Mouse (Mus musculus) testis, adult 2 months (tissue): ENCODE measurements around the gene Zbtb21. TPM values are rescaled to one million over a fixed set of nuclear protein-coding genes. Genes with fewer than 3 reads are reported as not detected.
A peak's percentile ranks its signal among the peaks of the same experiment; 100 is the strongest.

Experiments used
- H3K27ac ChIP-seq: fragments of 200-500 bp; 2 replicates; pipeline ENCODE4 v1.5.1; 2012; ENCODE audit warnings: low read depth, low read length; ENCODE audit not compliant: control insufficient read depth, insufficient read depth
- H3K27me3 ChIP-seq: fragments of 200-500 bp; 2 replicates; pipeline ENCODE4 v1.6.1; 2012; ENCODE audit warnings: mild to moderate bottlenecking, low read length, moderate library complexity; ENCODE audit not compliant: control insufficient read depth, insufficient read depth
- H3K36me3 ChIP-seq: fragments of 200-500 bp; 2 replicates; pipeline ENCODE4 v1.6.1; 2012; ENCODE audit warnings: mild to moderate bottlenecking, low read length; ENCODE audit not compliant: control insufficient read depth, insufficient read depth
- H3K4me1 ChIP-seq: fragments of 200-500 bp; 2 replicates; pipeline ENCODE4 v1.6.1; 2012; ENCODE audit warnings: low read length; ENCODE audit not compliant: control insufficient read depth, insufficient read depth
- H3K4me3 ChIP-seq: fragments of 200-500 bp; 2 replicates; pipeline ENCODE4 v1.5.1; 2012; ENCODE audit warnings: low read depth, mild to moderate bottlenecking, low read length, moderate library complexity, mixed read lengths; ENCODE audit not compliant: control insufficient read depth
- CTCF ChIP-seq: fragments of 200-500 bp; IDR thresholded peaks from 2 replicates; pipeline ENCODE4 v1.5.1; 2012; ENCODE audit warnings: low read depth, mild to moderate bottlenecking, inconsistent platforms, low read length, moderate library complexity; ENCODE audit not compliant: control insufficient read depth, insufficient read depth, insufficient replicate concordance
- POLR2A ChIP-seq: fragments of 200-500 bp; IDR thresholded peaks from 2 replicates; pipeline ENCODE4 v1.6.1; 2012; ENCODE audit warnings: low read depth, mild to moderate bottlenecking, inconsistent platforms, low read length, moderate library complexity; ENCODE audit not compliant: control insufficient read depth
- polyA plus RNA-seq: library from polyadenylated mRNA; depleted of rRNA; stranded (reverse); fragments of >200 nt; gene quantifications from 2 replicates; pipeline ENCODE4 v1.2.3, GENCODE M21; 2012

The Zbtb21 gene
- polyA plus RNA-seq, 1 experiment = 11.4 TPM

- TF ChIP-seq POLR2A = no peak
- no peak for TF ChIP-seq CTCF
- Histone ChIP-seq H3K4me1 (no peaks in the 10 kb centered on the region), H3K27me3 (no peaks in the 10 kb centered on the region), H3K36me3 (no peaks in the 10 kb centered on the region), H3K27ac (no peak overlapping the region), H3K4me3 (no peak overlapping the region)
Measured at GRCm38 (mm10) chr16:97981362-97981761, 18.9 kb upstream of the Zbtb21 start.

GRCm38 (mm10) chr16:97977722-97978121 lies 15.3 kb upstream of the Zbtb21 start:
- Histone ChIP-seq H3K27ac (no peak overlapping the region), H3K36me3 (no peaks in the 10 kb centered on the region), H3K27me3 (no peaks in the 10 kb centered on the region), H3K4me3 (no peak overlapping the region), H3K4me1 (no peaks in the 10 kb centered on the region)
- TF ChIP-seq POLR2A = no peak
- no peak for TF ChIP-seq CTCF

DNA sequence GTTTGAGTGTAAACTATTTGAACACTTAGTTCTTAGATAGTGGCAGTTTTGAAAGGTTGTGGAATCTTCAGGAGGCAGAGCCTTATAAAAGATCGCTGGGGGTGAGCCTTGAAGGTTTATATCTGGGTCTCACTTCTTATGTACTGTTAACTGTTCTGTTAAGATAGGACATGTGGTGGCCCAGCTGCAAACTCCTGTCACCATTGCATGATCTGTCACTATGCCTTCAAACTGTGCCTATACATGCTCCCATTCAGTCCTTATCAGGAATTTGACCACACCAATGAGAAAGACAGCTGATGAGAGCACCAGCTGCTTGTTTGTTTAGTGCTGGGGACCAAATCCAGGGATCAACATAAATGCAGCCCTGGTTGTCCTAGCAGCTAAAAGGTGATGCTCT lies 14.9 kb upstream of the Zbtb21 start:
- TF ChIP-seq POLR2A (no peak), CTCF (no peak)
- no peaks in the 10 kb centered on the region for H3K27me3 ChIP-seq
- no peaks in the 10 kb centered on the region for H3K4me1 ChIP-seq
- no peaks in the 10 kb centered on the region for H3K36me3 ChIP-seq
- no peak overlapping the region for H3K4me3 ChIP-seq
- no peak overlapping the region for H3K27ac ChIP-seq

- Histone ChIP-seq H3K27ac (no peak overlapping the region), H3K4me3 (no peak overlapping the region), H3K27me3 (no peaks in the 10 kb centered on the region), H3K4me1 (peaks cover 6% of the 10 kb centered on the region), H3K36me3 (no peaks in the 10 kb centered on the region)
- TF ChIP-seq POLR2A (no peak), CTCF (no peak)
Measured at GRCm38 (mm10) chr16:97963956-97964540, 1.6 kb upstream of the Zbtb21 start.

- TF ChIP-seq CTCF (no peak), POLR2A (no peak)
- H3K36me3 ChIP-seq = no peaks in the 10 kb centered on the region
Measured at GRCm38 (mm10) chr16:97961381-97962150, 856 bp downstream of the Zbtb21 start.

DNA sequence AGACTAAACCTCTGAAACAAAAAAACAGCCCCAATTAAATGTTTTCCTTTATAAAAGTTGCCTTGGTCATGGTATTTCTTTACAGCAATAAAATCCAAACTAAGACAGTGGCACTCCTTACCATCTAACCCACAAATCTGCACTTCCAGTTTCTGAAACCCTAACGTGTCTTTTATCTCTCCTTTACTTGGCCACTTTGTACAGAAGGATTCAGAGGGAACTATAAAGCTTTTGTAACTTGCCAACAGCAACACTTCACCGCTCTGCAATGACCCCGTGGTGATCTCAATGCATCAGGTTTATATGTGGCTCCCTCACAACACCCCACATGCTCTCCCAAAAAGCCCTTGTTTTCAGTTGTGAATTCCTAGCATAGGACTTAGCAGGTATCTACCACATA lies 2.1 kb downstream of the Zbtb21 start:
- Histone ChIP-seq H3K4me1 (peaks cover 6% of the 10 kb centered on the region), H3K36me3 (no peaks in the 10 kb centered on the region), H3K27ac (no peak overlapping the region), H3K4me3 (no peak overlapping the region), H3K27me3 (no peaks in the 10 kb centered on the region)
- no peak for TF ChIP-seq CTCF
- no peak for TF ChIP-seq POLR2A

More at GRCm38 (mm10) chr16:97961381-97962150, 856 bp downstream of the Zbtb21 start:
- Histone ChIP-seq H3K27ac (peak overlapping the region; percentile 99), H3K4me3 (peak overlapping the region; percentile 98), H3K27me3 (no peaks in the 10 kb centered on the region), H3K4me1 (peaks cover 6% of the 10 kb centered on the region)

- Histone ChIP-seq H3K27ac (no peak overlapping the region), H3K4me3 (no peak overlapping the region), H3K36me3 (no peaks in the 10 kb centered on the region), H3K27me3 (no peaks in the 10 kb centered on the region), H3K4me1 (peaks cover 6% of the 10 kb centered on the region)
- TF ChIP-seq POLR2A = no peak
- TF ChIP-seq CTCF = no peak
Measured at GRCm38 (mm10) chr16:97958401-97958973, 3.9 kb downstream of the Zbtb21 start.
